Mouse (Mus musculus) kidney, postnatal 10 days (tissue): Measurements from ENCODE around the gene Acot3.
"Not testable (repeated sequence)": the region's sequence is repeated elsewhere in the genome, so short reads cannot be mapped to it uniquely, and the experiment has no call there.

Source experiments
- DNase-seq: peaks from one replicate; pipeline ENCODE4 v3.0.0; 2021; ENCODE audit warnings: mixed read lengths

Gene Acot3

GRCm38 (mm10) chr12:84051937-84052474, at the start of gene Acot3:
TSS of gene Acot3 (plus strand) at chr12:84052144.
- peak; percentile 40 for DNase-seq

GRCm38 (mm10) chr12:84003866-84004265, 48.1 kb upstream of the Acot3 start:
- DNase-seq = no peak

DNA sequence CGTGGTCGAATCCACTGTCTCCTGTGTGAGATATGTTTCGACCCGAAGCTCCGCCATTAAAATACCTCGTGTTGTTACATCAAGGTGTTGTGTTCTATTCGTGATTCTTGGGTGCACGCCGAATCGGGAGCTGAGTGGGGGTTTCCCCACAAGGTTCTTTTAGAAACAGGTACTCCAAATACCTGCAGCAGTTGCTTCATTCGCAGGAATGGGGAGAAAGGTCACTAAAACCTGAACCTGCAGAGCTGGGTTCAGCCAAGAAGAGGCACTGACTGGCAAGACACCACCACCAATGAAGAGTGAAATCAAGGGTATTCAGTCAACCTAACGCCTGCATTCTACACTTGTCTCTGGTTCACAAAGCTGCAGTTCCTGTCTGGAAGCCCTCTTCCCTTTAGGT, 43.7 kb upstream of the Acot3 start:
- DNase-seq = no peak

- DNase-seq = no peak
These were observed 43.2 kb upstream of the Acot3 start for GRCm38 (mm10) chr12:84008729-84009128.

- DNase-seq = peak; percentile 87
These were observed 42.6 kb upstream of the Acot3 start, which contains the start of gene Acot1 for GRCm38 (mm10) chr12:84009171-84009965. TSS of gene Acot1 (plus strand) at chr12:84009490.

DNA sequence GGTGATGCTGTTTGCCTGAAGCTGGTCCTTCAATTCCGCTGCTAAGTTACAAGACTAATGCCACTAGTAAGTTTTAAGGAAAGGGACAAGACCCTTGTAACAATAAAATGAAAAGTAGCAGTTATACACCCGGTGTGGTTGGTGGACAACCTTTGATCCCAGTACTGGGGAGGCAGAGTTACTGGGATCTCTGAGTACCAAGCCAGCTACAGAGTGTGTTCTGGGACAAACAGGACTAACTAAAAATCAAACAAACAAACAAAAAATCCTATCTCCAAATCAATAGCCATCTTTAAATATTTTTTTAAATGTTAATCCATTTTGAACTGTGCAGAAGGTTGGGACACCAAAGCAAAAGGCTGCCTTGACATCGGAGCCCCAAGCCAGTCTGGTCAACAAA, 41.7 kb upstream of the Acot3 start:
- no peak for DNase-seq

GRCm38 (mm10) chr12:84011251-84012040, 40.5 kb upstream of the Acot3 start:
- peak; percentile 92 for DNase-seq

- no peak for DNase-seq
These were observed 38.8 kb upstream of the Acot3 start for GRCm38 (mm10) chr12:84013130-84013529.

DNA sequence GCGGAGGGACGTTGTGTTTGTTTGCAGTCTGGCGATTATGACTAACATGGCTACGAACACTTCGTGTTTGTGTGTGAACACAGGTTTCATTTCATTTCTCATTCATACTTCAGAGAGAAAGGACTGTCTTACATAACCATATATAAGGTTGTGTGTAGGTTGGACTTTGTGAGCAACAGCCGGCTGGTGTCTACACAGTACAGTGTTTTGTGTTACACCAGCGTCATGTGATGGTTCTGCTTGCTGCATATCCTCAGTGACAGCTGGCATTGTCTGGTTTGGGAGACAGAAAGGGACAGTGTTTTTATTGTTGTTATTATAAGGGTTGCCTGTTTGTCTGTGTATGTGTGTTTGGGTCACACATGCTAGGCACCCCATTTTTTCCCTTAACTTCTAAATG, 38.2 kb upstream of the Acot3 start:
- no peak for DNase-seq

DNA sequence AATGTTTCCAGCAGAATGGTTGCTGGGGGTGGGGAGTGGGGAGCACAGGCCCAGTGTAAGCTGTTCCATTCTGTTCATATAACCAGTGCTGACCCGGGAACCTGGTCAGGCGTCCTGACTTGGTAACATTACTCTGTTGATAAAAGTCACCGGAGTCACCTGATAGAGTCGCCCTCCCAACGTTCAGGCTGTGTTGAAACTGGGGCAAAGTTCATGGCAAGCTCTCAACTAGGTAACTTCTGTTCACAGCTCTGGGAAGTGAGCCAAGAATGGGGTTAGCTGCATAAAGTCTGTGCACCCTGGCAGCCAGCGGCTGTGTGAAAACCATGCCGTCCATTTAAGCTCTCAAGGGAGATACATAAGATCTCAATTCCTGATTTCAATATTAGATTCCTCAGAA, 31.4 kb upstream of the Acot3 start:
- DNase-seq = peak; percentile 85

- DNase-seq = not testable (repeated sequence)
These were observed 29.7 kb upstream of the Acot3 start for GRCm38 (mm10) chr12:84022266-84022665.

- DNase-seq = no peak
These were observed 28.7 kb upstream of the Acot3 start for GRCm38 (mm10) chr12:84023052-84023745.

DNA sequence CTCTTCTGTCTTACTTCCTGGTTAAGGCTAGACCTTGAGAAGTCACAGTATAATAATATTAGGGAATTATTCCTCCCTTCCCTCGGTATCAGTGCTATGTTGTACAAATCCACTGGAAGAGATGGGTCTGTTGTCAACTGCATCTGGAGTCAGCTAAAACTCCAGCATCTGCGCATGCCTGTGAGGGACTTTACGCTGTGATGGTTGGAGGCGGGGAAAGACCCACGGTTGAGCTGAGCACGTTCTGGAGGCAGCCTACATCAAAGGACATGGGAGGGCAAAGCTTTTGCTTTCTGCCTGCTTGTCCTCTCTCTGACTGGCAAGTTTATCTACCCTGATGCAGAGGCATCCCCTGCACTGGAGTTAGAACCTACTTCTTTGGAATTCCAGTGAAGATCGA, 26.1 kb upstream of the Acot3 start:
- no peak for DNase-seq

- not testable (repeated sequence) for DNase-seq
These were observed 23.6 kb upstream of the Acot3 start for GRCm38 (mm10) chr12:84028328-84028727.

- DNase-seq = not testable (repeated sequence)
These were observed 22.9 kb upstream of the Acot3 start for GRCm38 (mm10) chr12:84029043-84029442.

DNA sequence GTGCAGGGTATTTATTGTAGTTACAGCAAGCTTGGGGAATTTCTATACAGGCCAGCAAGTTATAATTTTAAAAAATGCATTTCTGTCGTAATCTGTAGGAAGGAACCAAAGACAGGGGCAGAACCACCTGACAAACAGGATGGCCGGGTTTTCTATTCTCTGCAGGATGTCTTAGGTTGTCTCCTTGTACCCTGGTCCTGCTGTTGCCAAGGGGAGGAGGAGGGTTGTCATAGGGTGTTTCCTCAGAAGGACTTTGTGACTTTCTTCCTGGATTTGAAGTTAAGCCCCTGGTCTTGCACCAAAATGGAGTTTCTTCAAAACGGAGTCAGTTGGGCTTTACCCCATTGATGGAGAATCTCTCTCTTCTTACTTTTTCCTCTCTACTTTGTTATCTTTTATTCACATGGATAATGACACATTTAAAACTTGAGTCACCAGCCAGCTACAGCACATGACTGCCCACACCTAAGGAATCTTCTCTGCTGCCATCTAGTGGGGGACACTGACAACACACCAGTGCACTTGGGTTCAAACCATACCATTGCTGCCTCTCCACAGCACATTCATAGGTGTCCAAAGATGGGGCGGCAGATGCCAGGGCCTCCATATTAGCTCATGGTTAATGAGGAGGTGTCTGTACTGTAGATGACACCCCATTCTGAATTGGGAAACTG, 21.1 kb upstream of the Acot3 start:
- DNase-seq = peak; percentile 87

- DNase-seq = no peak
These were observed 19.1 kb upstream of the Acot3 start for GRCm38 (mm10) chr12:84032854-84033253.

- not testable (repeated sequence) for DNase-seq
These were observed 18.6 kb upstream of the Acot3 start for GRCm38 (mm10) chr12:84033302-84033701.

DNA sequence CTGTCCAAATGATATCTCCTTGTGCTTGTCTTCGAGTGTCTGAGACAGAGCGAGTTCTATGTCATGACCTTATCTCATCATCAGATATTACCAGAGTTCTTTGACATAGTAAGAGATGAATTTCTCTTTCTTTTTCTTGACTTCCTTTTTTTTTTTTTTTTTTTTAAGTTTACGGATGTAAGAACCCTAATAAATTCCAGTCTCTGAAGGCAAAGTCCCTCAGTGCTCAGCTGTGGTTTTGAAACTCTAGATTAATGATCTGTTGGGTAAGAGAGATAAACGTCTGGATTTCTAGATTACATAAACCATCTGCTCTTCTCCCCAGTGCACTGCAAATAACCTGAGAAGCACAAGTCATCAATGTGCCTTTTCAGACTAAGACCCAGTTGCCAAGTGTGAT, 17.8 kb upstream of the Acot3 start:
- no peak for DNase-seq

GRCm38 (mm10) chr12:84038241-84038640, 13.7 kb upstream of the Acot3 start, which contains the start of gene Acot4:
TSS of gene Acot4 (plus strand) at chr12:84038379.
- peak; percentile 74 for DNase-seq

DNA sequence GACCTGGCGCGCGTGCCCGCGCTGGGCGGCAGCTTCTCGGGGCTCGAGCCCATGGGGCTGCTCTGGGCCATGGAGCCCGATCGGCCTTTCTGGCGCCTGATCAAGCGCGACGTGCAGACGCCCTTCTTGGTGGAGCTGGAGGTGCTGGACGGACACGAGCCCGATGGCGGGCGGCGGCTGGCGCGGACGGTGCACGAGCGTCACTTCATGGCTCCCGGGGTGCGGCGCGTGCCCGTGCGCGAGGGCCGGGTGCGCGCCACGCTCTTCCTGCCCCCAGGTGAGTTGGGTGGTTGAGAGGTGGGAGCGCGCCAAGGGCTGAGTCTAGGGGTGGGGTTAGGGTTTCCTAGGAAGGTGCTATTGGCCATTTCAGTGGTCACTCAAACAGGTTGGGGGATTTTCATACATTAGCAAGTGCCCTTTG, 13.2 kb upstream of the Acot3 start, which contains the start of gene Gm49366:
Gm49366 (plus strand) TSS at position 245 of the 421 bp plus-strand sequence.
- DNase-seq = peak; percentile 69

DNA sequence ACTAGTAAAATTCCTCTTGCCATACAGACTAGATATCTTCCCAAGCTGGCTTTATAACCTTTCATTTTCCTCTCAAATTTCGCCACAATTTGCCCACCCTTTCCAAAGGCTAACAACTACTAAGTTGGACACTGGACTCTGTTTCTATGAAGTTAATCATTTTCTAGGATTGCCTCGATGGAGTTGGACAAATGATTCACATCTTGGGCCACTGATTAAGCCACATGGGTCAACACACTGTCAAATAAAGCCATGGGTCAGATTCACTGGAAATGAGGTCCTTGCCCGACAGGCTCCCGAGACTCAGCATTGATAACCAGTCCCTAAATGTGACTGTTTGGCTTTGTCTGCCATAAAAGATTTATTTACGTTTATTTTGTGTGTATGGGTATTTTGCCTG, 9.7 kb upstream of the Acot3 start:
- DNase-seq = peak; percentile 37
